Mouse (Mus musculus): ENCODE measurements around the gene Cd68. TPM values are rescaled to one million over a fixed set of nuclear protein-coding genes. Genes with fewer than 3 reads are reported as not detected.

Gene Cd68
- polyA plus RNA-seq, 1 experiment from 2014 or later, result 18.9 TPM

DNA sequence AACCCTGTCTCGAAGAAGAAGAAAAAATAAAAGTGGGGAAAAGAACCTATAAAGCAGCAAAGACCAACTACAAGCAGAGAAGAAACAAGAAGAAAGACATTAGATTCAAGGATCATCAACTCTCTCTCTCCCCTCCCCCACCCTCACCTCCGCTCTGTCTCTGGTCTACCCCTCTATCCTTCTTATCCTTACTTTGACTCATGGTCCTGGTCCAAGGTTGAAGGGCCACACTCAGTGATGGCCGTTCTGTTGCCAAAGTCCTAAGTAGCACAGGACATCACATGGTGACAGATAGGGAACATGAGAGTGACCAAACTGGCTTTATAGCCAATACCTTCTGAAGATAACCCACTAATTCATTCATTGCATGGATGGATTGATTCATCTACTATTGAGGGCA is 31.4 kb upstream of the Cd68 start:
- H3K9me3 ChIP-seq (replicated peaks; ENCODE audit: control insufficient read depth, low read length), result no peaks in the 10 kb centered on the region
- WGBS, result 91% methylated on average over 3 of the region's 3 CpGs
- H3K4me2 ChIP-seq (ENCODE audit: low read depth, low read length), result no peak overlapping the region
- ATAC-seq (ENCODE audit: insufficient read depth, low FRiP score), result no peak
- peaks cover 16% of the 10 kb centered on the region; the same call in 1 of the 2 replicates for H3K4me1 ChIP-seq (ENCODE audit: control insufficient read depth, insufficient read depth, low read length)
- no peak overlapping the region for H3K4me3 ChIP-seq (replicated peaks; ENCODE audit: low read length)
- no peak overlapping the region for H3K27ac ChIP-seq (ENCODE audit: low read length)
- H3K36me3 ChIP-seq (ENCODE audit: control insufficient read depth, insufficient read depth, low read length), result no peaks in the 10 kb centered on the region
- H3K27me3 ChIP-seq (ENCODE audit: control insufficient read depth, insufficient read depth, low read length), result no peaks in the 10 kb centered on the region
- H3K9ac ChIP-seq (ENCODE audit: low read length), result no peak overlapping the region

- H3K27me3 ChIP-seq (ENCODE audit: control insufficient read depth, insufficient read depth, low read length), result no peaks in the 10 kb centered on the region
- ATAC-seq (ENCODE audit: insufficient read depth, low FRiP score), result peak; percentile 84
- H3K4me1 ChIP-seq (ENCODE audit: control insufficient read depth, insufficient read depth, low read length), result peaks cover 16% of the 10 kb centered on the region; the same call in 1 of the 2 replicates
- no peaks in the 10 kb centered on the region for H3K36me3 ChIP-seq (ENCODE audit: control insufficient read depth, insufficient read depth, low read length)
- peak within 1 kb of the TSS; percentile 57 for H3K4me3 ChIP-seq (replicated peaks; ENCODE audit: low read length)
- H3K9ac ChIP-seq (ENCODE audit: low read length), result peak within 1 kb of the TSS; percentile 94
- 3% methylated on average over 40 of the region's 41 CpGs for WGBS
- peak within 1 kb of the TSS; percentile 78 for H3K27ac ChIP-seq (ENCODE audit: low read length)
- peak within 1 kb of the TSS; percentile 90 for H3K4me2 ChIP-seq (ENCODE audit: low read depth, low read length)
- H3K9me3 ChIP-seq (replicated peaks; ENCODE audit: control insufficient read depth, low read length), result no peaks in the 10 kb centered on the region
Observed at GRCm38 (mm10) chr11:69695361-69696181, 29.6 kb upstream of the Cd68 start, which contains the start of the genes Tnfsf12 and Tnfsfm13. Tnfsf12 (minus strand) TSS chr11:69695849. Tnfsfm13 (minus strand) TSS chr11:69696098.

- Histone ChIP-seq H3K27me3 (ENCODE audit: control insufficient read depth, insufficient read depth, low read length) (no peaks in the 10 kb centered on the region), H3K4me2 (ENCODE audit: low read depth, low read length) (peak overlapping the region; percentile 90), H3K4me3 (replicated peaks; ENCODE audit: low read length) (peak overlapping the region; percentile 57), H3K36me3 (ENCODE audit: control insufficient read depth, insufficient read depth, low read length) (no peaks in the 10 kb centered on the region), H3K9ac (ENCODE audit: low read length) (peak overlapping the region; percentile 94), H3K9me3 (replicated peaks; ENCODE audit: control insufficient read depth, low read length) (no peaks in the 10 kb centered on the region), H3K27ac (ENCODE audit: low read length) (peak overlapping the region; percentile 78), H3K4me1 (ENCODE audit: control insufficient read depth, insufficient read depth, low read length) (peaks cover 16% of the 10 kb centered on the region; the same call in 1 of the 2 replicates)
- WGBS, result 20% methylated on average over 6 of the region's 6 CpGs
- peak; percentile 20; the same call in 1 of the 2 replicates for ATAC-seq (ENCODE audit: insufficient read depth, low FRiP score)
Observed at GRCm38 (mm10) chr11:69695046-69695360, 29.1 kb upstream of the Cd68 start.

DNA sequence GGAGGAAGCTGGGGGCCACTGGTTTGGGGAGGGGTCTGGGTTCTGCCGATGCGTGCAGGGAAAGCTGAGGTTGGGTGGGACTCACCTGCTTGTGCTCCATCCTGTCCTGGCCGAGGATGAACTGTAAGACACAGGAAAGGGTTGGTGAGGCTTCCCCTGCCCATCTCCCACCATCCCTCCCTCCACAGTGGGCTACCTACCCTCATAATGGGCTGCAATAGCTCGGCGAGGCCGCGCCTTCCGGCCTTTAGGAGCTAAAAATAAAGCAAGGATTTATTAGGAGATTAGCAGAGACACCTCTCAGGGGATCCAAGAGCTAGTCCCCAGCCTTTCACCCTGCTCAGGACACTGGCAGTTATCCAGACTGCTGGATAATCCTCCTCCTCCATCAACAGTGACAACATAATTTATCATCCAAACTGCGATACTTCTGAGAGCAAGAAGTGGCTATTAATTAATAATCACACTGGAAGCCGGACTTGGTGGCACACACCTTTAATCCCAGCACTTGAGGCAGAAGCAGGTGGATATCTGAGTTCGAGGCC is 27.5 kb upstream of the Cd68 start:
- no peak overlapping the region for H3K4me2 ChIP-seq (ENCODE audit: low read depth, low read length)
- no peak for ATAC-seq (ENCODE audit: insufficient read depth, low FRiP score)
- no peaks in the 10 kb centered on the region for H3K36me3 ChIP-seq (ENCODE audit: control insufficient read depth, insufficient read depth, low read length)
- no peak overlapping the region for H3K9ac ChIP-seq (ENCODE audit: low read length)
- 53% methylated on average over 11 of the region's 11 CpGs for WGBS
- H3K27me3 ChIP-seq (ENCODE audit: control insufficient read depth, insufficient read depth, low read length), result no peaks in the 10 kb centered on the region
- H3K4me1 ChIP-seq (ENCODE audit: control insufficient read depth, insufficient read depth, low read length), result peaks cover 16% of the 10 kb centered on the region; the same call in 1 of the 2 replicates
- H3K27ac ChIP-seq (ENCODE audit: low read length), result no peak overlapping the region
- H3K4me3 ChIP-seq (replicated peaks; ENCODE audit: low read length), result no peak overlapping the region
- H3K9me3 ChIP-seq (replicated peaks; ENCODE audit: control insufficient read depth, low read length), result no peaks in the 10 kb centered on the region

- Histone ChIP-seq H3K36me3 (ENCODE audit: control insufficient read depth, insufficient read depth, low read length) (no peaks in the 10 kb centered on the region), H3K4me2 (ENCODE audit: low read depth, low read length) (no peak overlapping the region), H3K27me3 (ENCODE audit: control insufficient read depth, insufficient read depth, low read length) (no peaks in the 10 kb centered on the region), H3K27ac (ENCODE audit: low read length) (no peak overlapping the region), H3K9ac (ENCODE audit: low read length) (no peak overlapping the region), H3K9me3 (replicated peaks; ENCODE audit: control insufficient read depth, low read length) (no peaks in the 10 kb centered on the region), H3K4me1 (ENCODE audit: control insufficient read depth, insufficient read depth, low read length) (peaks cover 16% of the 10 kb centered on the region; the same call in 1 of the 2 replicates), H3K4me3 (replicated peaks; ENCODE audit: low read length) (no peak overlapping the region)
- ATAC-seq (ENCODE audit: insufficient read depth, low FRiP score), result no peak
- WGBS, result 69% methylated on average over 6 of the region's 6 CpGs
Observed at GRCm38 (mm10) chr11:69692863-69693262, 26.9 kb upstream of the Cd68 start.

GRCm38 (mm10) chr11:69692196-69692811 is 26.4 kb upstream of the Cd68 start:
- 68% methylated on average over 9 of the region's 9 CpGs for WGBS
- no peak for ATAC-seq (ENCODE audit: insufficient read depth, low FRiP score)

GRCm38 (mm10) chr11:69689891-69690290 is 23.9 kb upstream of the Cd68 start:
- no peaks in the 10 kb centered on the region for H3K27me3 ChIP-seq (ENCODE audit: control insufficient read depth, insufficient read depth, low read length)
- H3K4me1 ChIP-seq (ENCODE audit: control insufficient read depth, insufficient read depth, low read length), result peaks cover 28% of the 10 kb centered on the region
- no peaks in the 10 kb centered on the region for H3K36me3 ChIP-seq (ENCODE audit: control insufficient read depth, insufficient read depth, low read length)
- ATAC-seq (ENCODE audit: insufficient read depth, low FRiP score), result no peak
- H3K9ac ChIP-seq (ENCODE audit: low read length), result no peak overlapping the region
- no peak overlapping the region for H3K4me3 ChIP-seq (replicated peaks; ENCODE audit: low read length)
- 93% methylated on average over 1 of the region's 1 CpGs for WGBS
- H3K27ac ChIP-seq (ENCODE audit: low read length), result no peak overlapping the region
- H3K9me3 ChIP-seq (replicated peaks; ENCODE audit: control insufficient read depth, low read length), result no peaks in the 10 kb centered on the region
- no peak overlapping the region for H3K4me2 ChIP-seq (ENCODE audit: low read depth, low read length)

More at GRCm38 (mm10) chr11:69692196-69692811, 26.4 kb upstream of the Cd68 start:
- Histone ChIP-seq H3K9me3 (replicated peaks; ENCODE audit: control insufficient read depth, low read length) (no peaks in the 10 kb centered on the region), H3K27me3 (ENCODE audit: control insufficient read depth, insufficient read depth, low read length) (no peaks in the 10 kb centered on the region), H3K27ac (ENCODE audit: low read length) (no peak overlapping the region), H3K9ac (ENCODE audit: low read length) (no peak overlapping the region), H3K4me1 (ENCODE audit: control insufficient read depth, insufficient read depth, low read length) (peaks cover 16% of the 10 kb centered on the region; the same call in 1 of the 2 replicates), H3K4me2 (ENCODE audit: low read depth, low read length) (no peak overlapping the region), H3K36me3 (ENCODE audit: control insufficient read depth, insufficient read depth, low read length) (no peaks in the 10 kb centered on the region), H3K4me3 (replicated peaks; ENCODE audit: low read length) (no peak overlapping the region)

- H3K36me3 ChIP-seq (ENCODE audit: control insufficient read depth, insufficient read depth, low read length), result no peaks in the 10 kb centered on the region
- H3K9me3 ChIP-seq (replicated peaks; ENCODE audit: control insufficient read depth, low read length), result no peaks in the 10 kb centered on the region
- H3K4me3 ChIP-seq (replicated peaks; ENCODE audit: low read length), result no peak overlapping the region
- H3K4me1 ChIP-seq (ENCODE audit: control insufficient read depth, insufficient read depth, low read length), result peaks cover 30% of the 10 kb centered on the region
- peak overlapping the region; percentile 89; the same call in 1 of the 2 replicates for H3K27ac ChIP-seq (ENCODE audit: low read length)
- ATAC-seq (ENCODE audit: insufficient read depth, low FRiP score), result no peak
- 45% methylated on average over 5 of the region's 5 CpGs for WGBS
- H3K9ac ChIP-seq (ENCODE audit: low read length), result peak overlapping the region; percentile 36; the same call in 1 of the 2 replicates
- no peaks in the 10 kb centered on the region for H3K27me3 ChIP-seq (ENCODE audit: control insufficient read depth, insufficient read depth, low read length)
- peak overlapping the region; percentile 17; the same call in 1 of the 2 replicates for H3K4me2 ChIP-seq (ENCODE audit: low read depth, low read length)
Observed at GRCm38 (mm10) chr11:69687061-69687460, 21.1 kb upstream of the Cd68 start.

DNA sequence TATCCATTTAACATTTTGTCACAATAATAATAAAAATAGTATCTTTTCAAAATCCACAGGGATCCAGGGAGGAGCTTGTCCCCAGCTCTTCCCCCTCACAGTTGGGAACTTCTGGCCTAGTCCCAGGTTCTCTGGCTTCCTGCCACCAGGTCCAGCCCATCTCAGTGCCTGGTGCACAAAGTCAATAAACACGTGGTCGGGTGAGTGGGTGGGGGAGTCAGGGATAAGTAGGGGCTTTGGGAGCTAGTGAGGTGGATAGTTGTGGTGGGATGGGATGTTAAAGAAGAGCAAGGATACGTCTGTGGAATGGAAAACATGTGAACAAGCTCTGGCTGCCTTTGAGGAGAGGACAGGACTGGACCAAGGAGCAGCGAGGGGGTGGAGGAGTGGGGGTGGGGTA is 20.4 kb upstream of the Cd68 start:
- no peaks in the 10 kb centered on the region for H3K36me3 ChIP-seq (ENCODE audit: control insufficient read depth, insufficient read depth, low read length)
- WGBS, result 12% methylated on average over 4 of the region's 4 CpGs
- no peak overlapping the region for H3K4me2 ChIP-seq (ENCODE audit: low read depth, low read length)
- peaks cover 30% of the 10 kb centered on the region for H3K4me1 ChIP-seq (ENCODE audit: control insufficient read depth, insufficient read depth, low read length)
- peak overlapping the region; percentile 89 for H3K27ac ChIP-seq (ENCODE audit: low read length)
- H3K4me3 ChIP-seq (replicated peaks; ENCODE audit: low read length), result no peak overlapping the region
- ATAC-seq (ENCODE audit: insufficient read depth, low FRiP score), result no peak
- peak overlapping the region; percentile 36; the same call in 1 of the 2 replicates for H3K9ac ChIP-seq (ENCODE audit: low read length)
- H3K9me3 ChIP-seq (replicated peaks; ENCODE audit: control insufficient read depth, low read length), result no peaks in the 10 kb centered on the region
- H3K27me3 ChIP-seq (ENCODE audit: control insufficient read depth, insufficient read depth, low read length), result no peaks in the 10 kb centered on the region

Measured in stomach, embryonic 16.5 days (tissue).